Mouse (Mus musculus): ENCODE results near the gene Ccdc90b. TPM values are rescaled to one million over a fixed set of nuclear protein-coding genes. Genes with fewer than 3 reads are reported as not detected.
A peak's percentile ranks its signal among the peaks of the same experiment; 100 is the strongest.

The Ccdc90b gene
- total and polyA plus RNA-seq, 2 experiments from 2014 or later, result 47.3 to 52.2 TPM

- Histone ChIP-seq H3K27me3 (ENCODE audit: insufficient read depth, low read length) (no peaks in the 10 kb centered on the region), H3K9me3 (ENCODE audit: low read length) (no peaks in the 10 kb centered on the region), H3K4me1 (ENCODE audit: insufficient read depth, low read length) (no peaks in the 10 kb centered on the region), H3K4me2 (ENCODE audit: low read depth, low read length, poor library complexity, severe bottlenecking) (no peak overlapping the region), H3K9ac (replicated peaks; ENCODE audit: low read length, poor library complexity, severe bottlenecking) (no peak overlapping the region), H3K27ac (ENCODE audit: low read depth, low read length) (no peak overlapping the region), H3K4me3 (ENCODE audit: low read depth, low read length) (no peak overlapping the region), H3K36me3 (ENCODE audit: insufficient read depth, low read length) (no peaks in the 10 kb centered on the region)
- ATAC-seq (ENCODE audit: low FRiP score) (no peak), DNase-seq (ENCODE audit: low spot score) (no peak)
- 81% methylated on average over 2 of the region's 2 CpGs for WGBS
- no peak for TF ChIP-seq CTCF (IDR thresholded peaks at IDR 0.05)
Observed at GRCm38 (mm10) chr7:92546763-92547162, 14.2 kb upstream of the Ccdc90b start.

DNA sequence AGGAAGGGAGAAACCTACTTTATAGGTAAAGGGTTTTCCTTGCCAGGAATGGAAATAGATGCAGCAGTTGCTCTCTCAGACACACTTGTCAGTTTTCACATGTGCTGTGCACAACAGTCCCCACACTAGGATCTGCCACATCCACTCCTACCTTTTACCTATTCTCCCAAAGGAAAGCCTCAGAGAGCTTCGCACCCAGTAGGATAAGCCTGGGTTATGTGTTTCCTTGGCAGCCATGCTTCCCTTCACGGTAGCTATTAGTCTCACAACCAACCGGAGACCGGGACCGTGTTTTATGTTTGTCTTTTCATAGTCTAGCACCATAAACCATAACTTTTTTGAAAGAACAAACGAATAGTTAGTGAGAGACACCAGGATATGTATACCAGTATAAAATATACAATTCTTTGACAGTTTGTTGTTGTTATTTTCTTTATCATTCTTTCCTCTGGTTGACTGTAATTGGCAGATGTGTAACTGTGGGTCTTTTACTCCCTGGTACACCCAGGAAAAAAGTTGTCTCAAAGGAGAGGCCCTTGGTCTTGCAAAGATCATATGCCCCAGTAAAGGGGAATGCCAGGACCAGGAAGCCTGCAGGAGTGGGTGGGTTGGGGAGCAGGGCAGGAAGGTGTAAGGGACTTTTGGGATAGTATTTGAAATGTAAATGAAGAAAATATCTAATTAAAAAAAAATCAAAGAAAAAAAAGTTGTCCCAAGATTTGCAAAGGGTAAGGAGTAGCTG is 10.5 kb upstream of the Ccdc90b start:
- Histone ChIP-seq H3K9ac (replicated peaks; ENCODE audit: low read length, poor library complexity, severe bottlenecking) (no peak overlapping the region), H3K4me3 (ENCODE audit: low read depth, low read length) (no peak overlapping the region), H3K27me3 (ENCODE audit: insufficient read depth, low read length) (no peaks in the 10 kb centered on the region), H3K4me1 (ENCODE audit: insufficient read depth, low read length) (no peaks in the 10 kb centered on the region), H3K36me3 (ENCODE audit: insufficient read depth, low read length) (no peaks in the 10 kb centered on the region), H3K4me2 (ENCODE audit: low read depth, low read length, poor library complexity, severe bottlenecking) (no peak overlapping the region), H3K9me3 (ENCODE audit: low read length) (no peaks in the 10 kb centered on the region), H3K27ac (ENCODE audit: low read depth, low read length) (no peak overlapping the region)
- TF ChIP-seq CTCF (IDR thresholded peaks at IDR 0.05), result no peak
- no peak for ATAC-seq (ENCODE audit: low FRiP score)
- DNase-seq (ENCODE audit: low spot score), result no peak
- 86% methylated on average over 6 of the region's 6 CpGs for WGBS

GRCm38 (mm10) chr7:92550990-92551392 is 10.0 kb upstream of the Ccdc90b start:
- Histone ChIP-seq H3K9ac (replicated peaks; ENCODE audit: low read length, poor library complexity, severe bottlenecking) (no peak overlapping the region), H3K9me3 (ENCODE audit: low read length) (no peaks in the 10 kb centered on the region), H3K4me3 (ENCODE audit: low read depth, low read length) (no peak overlapping the region), H3K36me3 (ENCODE audit: insufficient read depth, low read length) (no peaks in the 10 kb centered on the region), H3K27me3 (ENCODE audit: insufficient read depth, low read length) (no peaks in the 10 kb centered on the region), H3K4me2 (ENCODE audit: low read depth, low read length, poor library complexity, severe bottlenecking) (no peak overlapping the region), H3K27ac (ENCODE audit: low read depth, low read length) (no peak overlapping the region), H3K4me1 (ENCODE audit: insufficient read depth, low read length) (no peaks in the 10 kb centered on the region)
- peak; percentile 84 for DNase-seq (ENCODE audit: low spot score)
- peak; percentile 82 for TF ChIP-seq CTCF (IDR thresholded peaks at IDR 0.05)
- WGBS, result 49% methylated on average over 4 of the region's 4 CpGs
- ATAC-seq (ENCODE audit: low FRiP score), result no peak

DNA sequence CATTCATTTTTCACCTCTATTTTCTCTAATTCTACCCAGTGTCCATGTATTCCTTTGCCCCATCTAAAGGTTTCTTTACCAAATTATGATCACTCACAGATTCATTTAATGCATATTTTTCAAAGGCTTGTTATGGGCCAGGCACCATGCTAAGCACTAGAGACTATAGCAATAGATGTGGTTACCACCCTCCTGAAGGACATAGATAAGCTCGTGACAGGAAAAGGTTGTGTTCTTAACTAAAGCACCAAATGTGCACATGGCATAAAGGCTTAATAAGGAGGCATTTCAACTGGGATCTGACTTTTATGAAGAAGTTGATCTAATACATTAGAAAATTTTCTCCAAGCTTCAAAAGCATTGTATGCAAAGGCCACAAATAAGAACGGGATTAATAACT is 2.2 kb upstream of the Ccdc90b start:
- H3K4me1 ChIP-seq (ENCODE audit: insufficient read depth, low read length), result no peaks in the 10 kb centered on the region
- H3K9ac ChIP-seq (replicated peaks; ENCODE audit: low read length, poor library complexity, severe bottlenecking), result no peak overlapping the region
- no peak for TF ChIP-seq CTCF (IDR thresholded peaks at IDR 0.05)
- H3K4me2 ChIP-seq (ENCODE audit: low read depth, low read length, poor library complexity, severe bottlenecking), result no peak overlapping the region
- no peak overlapping the region for H3K4me3 ChIP-seq (ENCODE audit: low read depth, low read length)
- ATAC-seq (ENCODE audit: low FRiP score) (no peak), DNase-seq (ENCODE audit: low spot score) (no peak)
- H3K27me3 ChIP-seq (ENCODE audit: insufficient read depth, low read length), result no peaks in the 10 kb centered on the region
- WGBS, result 90% methylated on average over 2 of the region's 2 CpGs
- no peak overlapping the region for H3K27ac ChIP-seq (ENCODE audit: low read depth, low read length)
- no peaks in the 10 kb centered on the region for H3K36me3 ChIP-seq (ENCODE audit: insufficient read depth, low read length)
- no peaks in the 10 kb centered on the region for H3K9me3 ChIP-seq (ENCODE audit: low read length)

- ATAC-seq (ENCODE audit: low FRiP score), result no peak
- WGBS, result 96% methylated on average over 1 of the region's 1 CpGs
- no peaks in the 10 kb centered on the region for H3K9me3 ChIP-seq (ENCODE audit: low read length)
- peaks cover 13% of the 10 kb centered on the region for H3K36me3 ChIP-seq (ENCODE audit: insufficient read depth, low read length)
- no peaks in the 10 kb centered on the region for H3K4me1 ChIP-seq (ENCODE audit: insufficient read depth, low read length)
- no peaks in the 10 kb centered on the region for H3K27me3 ChIP-seq (ENCODE audit: insufficient read depth, low read length)
- H3K4me3 ChIP-seq (ENCODE audit: low read depth, low read length), result no peak overlapping the region
- DNase-seq (ENCODE audit: low spot score), result no peak
- TF ChIP-seq CTCF (IDR thresholded peaks at IDR 0.05), result no peak
- H3K4me2 ChIP-seq (ENCODE audit: low read depth, low read length, poor library complexity, severe bottlenecking), result no peak overlapping the region
- no peak overlapping the region for H3K9ac ChIP-seq (replicated peaks; ENCODE audit: low read length, poor library complexity, severe bottlenecking)
- no peak overlapping the region for H3K27ac ChIP-seq (ENCODE audit: low read depth, low read length)
Observed at GRCm38 (mm10) chr7:92566775-92567174, 5.8 kb downstream of the Ccdc90b start.

DNA sequence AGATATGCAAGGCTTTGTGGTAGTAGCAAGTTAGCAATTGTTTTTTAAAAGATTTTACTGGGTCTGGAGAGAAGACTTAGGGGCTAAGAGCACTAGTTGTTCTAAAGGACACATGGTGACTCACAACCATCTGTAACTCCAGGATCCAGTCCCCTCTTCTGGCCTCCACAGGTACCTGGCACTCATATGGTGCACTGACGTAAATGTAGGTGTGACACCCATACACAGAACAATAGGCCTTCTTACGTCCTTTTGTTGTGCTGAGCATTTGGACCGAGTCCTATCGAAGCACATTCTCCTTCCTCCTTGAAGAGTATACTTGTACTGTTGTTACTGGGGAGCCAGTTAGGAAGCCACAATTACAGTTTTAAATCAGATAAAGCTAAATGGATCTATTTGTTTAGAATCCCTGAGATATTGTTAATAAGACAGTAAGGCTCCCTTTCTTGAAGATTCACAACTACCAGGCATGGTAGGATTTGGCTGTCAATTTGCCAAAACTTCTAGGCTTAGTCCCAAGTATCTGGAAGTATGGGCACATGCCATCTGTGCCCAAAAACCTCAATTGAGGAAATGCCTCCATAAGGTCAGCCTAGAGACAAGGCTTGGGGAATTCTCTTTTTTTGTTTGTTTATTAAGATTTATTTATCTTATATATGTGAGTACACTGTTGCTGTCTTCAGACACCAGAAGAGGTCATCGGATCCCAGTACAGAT is 19.7 kb downstream of the Ccdc90b start:
- WGBS, result 83% methylated on average over 5 of the region's 5 CpGs

More for the DNA sequence above, 19.7 kb downstream of the Ccdc90b start:
- Histone ChIP-seq H3K9me3 (ENCODE audit: low read length) (no peaks in the 10 kb centered on the region), H3K36me3 (ENCODE audit: insufficient read depth, low read length) (peaks cover 18% of the 10 kb centered on the region; the same call in 1 of the 2 replicates), H3K4me1 (ENCODE audit: insufficient read depth, low read length) (no peaks in the 10 kb centered on the region), H3K27me3 (ENCODE audit: insufficient read depth, low read length) (no peaks in the 10 kb centered on the region), H3K9ac (replicated peaks; ENCODE audit: low read length, poor library complexity, severe bottlenecking) (no peak overlapping the region), H3K27ac (ENCODE audit: low read depth, low read length) (no peak overlapping the region), H3K4me2 (ENCODE audit: low read depth, low read length, poor library complexity, severe bottlenecking) (no peak overlapping the region), H3K4me3 (ENCODE audit: low read depth, low read length) (no peak overlapping the region)
- no peak for ATAC-seq (ENCODE audit: low FRiP score)
- no peak for TF ChIP-seq CTCF (IDR thresholded peaks at IDR 0.05)
- DNase-seq (ENCODE audit: low spot score), result no peak
